Mouse (Mus musculus): ENCODE data around the gene Ubtd1.

Ubtd1 gene

GRCm38 (mm10) chr19:41981595-41981927 is at the start of gene Ubtd1:
Gene Ubtd1 (plus strand): TSS chr19:41981763.
- in situ Hi-C loops (cut with MboI, MseI) = loop anchor here in 1 of 2 experiments (5.0 to 10.0 kb wide), 2 partner anchors 36 to 583 kb away; no protein-coding TSS in a partner anchor

GRCm38 (mm10) chr19:41932686-41933085 is 48.9 kb upstream of the Ubtd1 start:
- in situ Hi-C loops (cut with MboI, MseI) = loop anchor here in 1 of 2 experiments (25.0 kb wide), 1 partner anchor 1755 kb away; the partner anchor contains the start of gene Entpd7

GRCm38 (mm10) chr19:41933179-41934086 is 48.1 kb upstream of the Ubtd1 start, which contains the start of the genes Exosc1 and Zdhhc16:
Gene Exosc1 (minus strand): TSS chr19:41933423.
Gene Zdhhc16 (plus strand): TSS chr19:41933480.
- in situ Hi-C loops (cut with MboI, MseI) = loop anchor here in 1 of 2 experiments (25.0 kb wide), 1 partner anchor 1754 kb away; the partner anchor contains the start of gene Entpd7

- in situ Hi-C loops (cut with MboI, MseI) = loop anchor here in 1 of 2 experiments (25.0 kb wide), 1 partner anchor 1753 kb away; the partner anchor contains the start of gene Entpd7
Measured at GRCm38 (mm10) chr19:41934124-41934523, 47.4 kb upstream of the Ubtd1 start.

- in situ Hi-C loops (cut with MboI, MseI) = loop anchor here in 1 of 2 experiments (5.0 to 25.0 kb wide), 2 partner anchors 41 to 1751 kb away; partner anchors contain the start of gene Entpd7
Measured at GRCm38 (mm10) chr19:41935921-41936320, 45.6 kb upstream of the Ubtd1 start.

- in situ Hi-C loops (cut with MboI, MseI) = loop anchor here in 1 of 2 experiments (5.0 to 25.0 kb wide), 2 partner anchors 39 to 1749 kb away; partner anchors contain the start of gene Entpd7
Measured at GRCm38 (mm10) chr19:41938539-41938938, 43.0 kb upstream of the Ubtd1 start.

- in situ Hi-C loops (cut with MboI, MseI) = loop anchor here in 1 of 2 experiments (25.0 kb wide), 1 partner anchor 1743 kb away; the partner anchor contains the start of gene Entpd7
Measured at GRCm38 (mm10) chr19:41943841-41944240, 37.7 kb upstream of the Ubtd1 start.

- in situ Hi-C loops (cut with MboI, MseI) = loop anchor here (5.0 to 10.0 kb wide), 2 partner anchors 80 to 1943 kb away; no protein-coding TSS in a partner anchor
Measured at GRCm38 (mm10) chr19:41952287-41952686, 29.3 kb upstream of the Ubtd1 start.

GRCm38 (mm10) chr19:41953574-41953973 is 28.0 kb upstream of the Ubtd1 start:
- in situ Hi-C loops (cut with MboI, MseI) = loop anchor here (5.0 to 10.0 kb wide), 2 partner anchors 79 to 1941 kb away; no protein-coding TSS in a partner anchor

- in situ Hi-C loops (cut with MboI, MseI) = no loop called here
Measured at GRCm38 (mm10) chr19:41969618-41970017, 11.9 kb upstream of the Ubtd1 start.

GRCm38 (mm10) chr19:41973891-41974794 is 7.4 kb upstream of the Ubtd1 start:
- in situ Hi-C loops (cut with MboI, MseI) = no loop called here

- in situ Hi-C loops (cut with MboI, MseI) = loop anchor here in 1 of 2 experiments (5.0 to 10.0 kb wide), 2 partner anchors 37 to 584 kb away; no protein-coding TSS in a partner anchor
Measured at GRCm38 (mm10) chr19:41980422-41980818, 1.1 kb upstream of the Ubtd1 start.

GRCm38 (mm10) chr19:41980819-41981594 is 556 bp upstream of the Ubtd1 start, which contains the start of gene Mms19:
Gene Mms19 (minus strand): TSS chr19:41981157.
- in situ Hi-C loops (cut with MboI, MseI) = loop anchor here in 1 of 2 experiments (5.0 to 10.0 kb wide), 2 partner anchors 36 to 584 kb away; no protein-coding TSS in a partner anchor

- in situ Hi-C loops (cut with MboI, MseI) = loop anchor here in 1 of 2 experiments (5.0 to 10.0 kb wide), 2 partner anchors 35 to 583 kb away; no protein-coding TSS in a partner anchor
Measured at GRCm38 (mm10) chr19:41981931-41982790, 598 bp downstream of the Ubtd1 start.

- in situ Hi-C loops (cut with MboI, MseI) = loop anchor here in 1 of 2 experiments (5.0 to 10.0 kb wide), 2 partner anchors 35 to 582 kb away; no protein-coding TSS in a partner anchor
Measured at GRCm38 (mm10) chr19:41982791-41983150, 1.2 kb downstream of the Ubtd1 start.

- in situ Hi-C loops (cut with MboI, MseI) = loop anchor here (5.0 to 10.0 kb wide), 2 partner anchors 41 to 579 kb away; no protein-coding TSS in a partner anchor
Measured at GRCm38 (mm10) chr19:41985994-41986393, 4.4 kb downstream of the Ubtd1 start.

- in situ Hi-C loops (cut with MboI, MseI) = loop anchor here (5.0 to 10.0 kb wide), 2 partner anchors 40 to 578 kb away; no protein-coding TSS in a partner anchor
Measured at GRCm38 (mm10) chr19:41987206-41987605, 5.6 kb downstream of the Ubtd1 start.

GRCm38 (mm10) chr19:41989810-41990209 is 8.2 kb downstream of the Ubtd1 start:
- in situ Hi-C loops (cut with MboI, MseI) = loop anchor here (5.0 to 10.0 kb wide), 2 partner anchors 37 to 575 kb away; no protein-coding TSS in a partner anchor
